Mouse (Mus musculus) liver, adult (tissue): ENCODE data around the gene Ppp4c.

Experiments
- GATA4 ChIP-seq: IDR thresholded peaks from 2 replicates; pipeline ENCODE4 v1.6.1; 2014; ENCODE audit warnings: mild to moderate bottlenecking, low read length; ENCODE audit not compliant: insufficient replicate concordance

Ppp4c gene

GRCm38 (mm10) chr7:126759050-126759671, 33.1 kb downstream of the Ppp4c start, which contains the start of gene Mapk3:
TSS of gene Mapk3 (plus strand) at chr7:126759601.
- TF ChIP-seq GATA4 = no peak

GRCm38 (mm10) chr7:126758539-126758938, 33.8 kb downstream of the Ppp4c start:
- no peak for TF ChIP-seq GATA4

GRCm38 (mm10) chr7:126754866-126755265, 37.4 kb downstream of the Ppp4c start:
- no peak for TF ChIP-seq GATA4

- no peak for TF ChIP-seq GATA4
Measured at GRCm38 (mm10) chr7:126749582-126750343, 42.5 kb downstream of the Ppp4c start.

GRCm38 (mm10) chr7:126748824-126749223, 43.5 kb downstream of the Ppp4c start:
- no peak for TF ChIP-seq GATA4

GRCm38 (mm10) chr7:126746798-126747197, 45.5 kb downstream of the Ppp4c start:
- TF ChIP-seq GATA4 = no peak

- no peak for TF ChIP-seq GATA4
Measured at GRCm38 (mm10) chr7:126746066-126746465, 46.2 kb downstream of the Ppp4c start.

GRCm38 (mm10) chr7:126741964-126742482, 50.3 kb downstream of the Ppp4c start:
- TF ChIP-seq GATA4 = no peak

GRCm38 (mm10) chr7:126741452-126741851, 50.8 kb downstream of the Ppp4c start:
- TF ChIP-seq GATA4 = no peak

- no peak for TF ChIP-seq GATA4
Measured at GRCm38 (mm10) chr7:126740977-126741376, 51.3 kb downstream of the Ppp4c start.

GRCm38 (mm10) chr7:126740132-126740735, 52.1 kb downstream of the Ppp4c start:
- no peak for TF ChIP-seq GATA4

- no peak for TF ChIP-seq GATA4
Measured at GRCm38 (mm10) chr7:126739551-126739950, 52.7 kb downstream of the Ppp4c start.

- TF ChIP-seq GATA4 = no peak
Measured at GRCm38 (mm10) chr7:126736122-126736521, 56.2 kb downstream of the Ppp4c start.
